Mouse (Mus musculus) monocyte, adult 2 months (primary cell): ENCODE measurements around the gene Try10.
"Not testable (repeated sequence)": the region's sequence is repeated elsewhere in the genome, so short reads cannot be mapped to it uniquely, and the experiment has no call there.

Experiments
- DNase-seq, 2 experiments: peaks; one replicate each; pipeline ENCODE4 v3.0.0; 2022; ENCODE audit warnings: low spot score in 2 of 2, low read depth in 1 of 2

Try10 gene

GRCm38 (mm10) chr6:41353932-41354331, at the start of gene Try10:
Try10 (plus strand) TSS chr6:41354105.
- no peak for DNase-seq

DNA sequence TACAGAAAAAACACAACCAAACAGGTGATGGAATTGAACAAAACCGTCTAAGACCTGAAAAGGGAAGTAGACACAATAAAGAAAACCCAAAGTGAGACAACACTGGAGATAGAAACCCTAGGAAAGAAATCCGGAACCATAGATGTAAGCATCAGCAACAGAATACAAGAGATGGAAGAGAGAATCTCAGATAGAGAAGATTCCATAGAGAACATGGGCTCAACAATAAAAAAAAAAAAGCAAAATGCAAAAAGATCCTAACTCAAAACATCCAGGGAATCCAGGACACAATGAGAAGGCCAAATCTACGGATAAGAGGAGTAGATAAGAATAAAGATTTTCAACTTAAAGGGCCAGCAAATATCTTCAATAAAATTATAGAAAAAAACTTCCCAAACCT, 37.2 kb upstream of the Try10 start, which contains the start of gene Try5:
TSS of gene Try5 (minus strand) at position 101 of the 400 bp plus-strand sequence.
- not testable (repeated sequence) for DNase-seq

- not testable (repeated sequence) for DNase-seq
Measured at GRCm38 (mm10) chr6:41373772-41374171, 19.9 kb downstream of the Try10 start.

- DNase-seq, result not testable (repeated sequence)
Measured at GRCm38 (mm10) chr6:41377578-41377977, 23.7 kb downstream of the Try10 start, which contains the start of gene Prss3. Prss3 (minus strand) TSS chr6:41377678.

DNA sequence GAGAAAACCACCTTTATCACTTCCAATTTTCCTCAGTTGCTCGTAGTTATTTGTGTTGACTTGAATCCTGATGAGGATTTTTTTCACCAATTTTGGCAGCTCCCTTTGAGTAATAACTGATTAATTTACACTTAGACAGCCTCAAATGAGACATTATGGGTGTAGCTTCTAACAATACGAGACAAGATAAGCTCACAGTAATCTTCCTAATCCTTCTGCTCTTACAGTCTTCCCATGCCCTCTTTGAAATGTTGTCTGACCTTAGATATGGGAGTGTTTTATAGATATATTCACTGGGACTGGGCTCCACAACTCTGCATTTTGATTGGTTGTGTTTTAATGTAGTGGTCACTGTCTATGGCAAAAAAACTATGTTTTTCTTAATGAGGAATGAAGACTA, 32.9 kb downstream of the Try10 start:
- no peak for DNase-seq

GRCm38 (mm10) chr6:41391640-41392039, 37.7 kb downstream of the Try10 start:
- not testable (repeated sequence) for DNase-seq

DNA sequence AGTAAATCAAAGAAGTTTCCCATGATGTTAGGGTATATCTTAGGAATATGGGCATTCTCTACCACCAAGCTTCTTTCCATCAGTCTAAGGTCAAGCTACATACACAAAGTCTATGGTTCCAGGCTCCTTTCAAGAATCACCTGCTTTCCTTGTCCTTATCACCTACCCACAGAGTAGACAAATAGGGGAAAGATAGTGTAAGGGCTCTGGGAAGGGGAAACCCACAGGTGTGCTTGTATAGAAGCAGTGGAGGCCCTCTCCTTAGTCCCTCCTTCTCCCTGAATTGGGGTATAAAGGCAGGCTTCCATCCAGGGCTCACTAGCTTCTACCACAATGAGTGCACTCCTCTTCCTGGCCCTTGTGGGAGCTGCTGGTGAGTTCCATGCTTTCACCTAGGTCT, 38.2 kb downstream of the Try10 start, which contains the start of gene Gm5771:
TSS of gene Gm5771 (plus strand) at position 301 of the 400 bp plus-strand sequence.
- not testable (repeated sequence) for DNase-seq
